In the genomic region with DNA sequence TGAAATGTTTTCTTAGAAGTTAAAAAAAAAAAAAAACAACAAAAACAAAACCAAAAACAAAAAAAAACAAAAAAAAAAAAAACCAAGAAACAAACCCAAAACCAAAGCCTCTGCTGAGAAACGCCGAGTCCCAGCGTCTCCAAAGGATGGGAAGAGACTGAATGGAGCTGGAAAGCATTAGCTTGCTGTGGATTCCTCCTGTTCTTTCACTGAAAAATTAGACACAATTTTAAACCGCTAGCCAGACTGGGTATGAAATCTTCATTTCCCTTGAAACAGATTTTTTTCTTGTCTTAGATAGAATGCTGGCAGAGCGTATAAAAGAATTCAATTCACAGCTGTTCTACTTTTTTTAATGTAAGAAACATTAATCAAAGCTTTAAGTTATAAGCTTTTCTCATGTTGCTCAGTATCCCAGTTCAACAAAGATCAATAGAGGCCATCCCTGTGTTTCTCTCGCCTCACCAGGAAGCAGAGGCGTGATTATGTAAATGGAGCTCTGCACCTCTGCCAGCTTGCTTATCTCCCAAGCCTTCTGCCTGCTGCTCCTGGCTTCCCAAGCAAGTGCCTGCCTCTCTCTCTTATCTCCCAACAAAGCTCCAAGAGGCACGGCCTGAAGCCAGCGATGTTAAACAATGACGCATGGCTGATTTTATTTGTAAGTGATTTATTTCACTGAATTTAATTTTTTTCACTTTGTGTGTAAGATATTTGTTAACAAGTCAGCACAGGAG, we compare ENCODE assay signal across 9 mouse cellular contexts. TPM values are rescaled to one million over a fixed set of nuclear protein-coding genes. Genes with fewer than 3 reads are reported as not detected.
DNase-seq lines count a peak whose midpoint lies in the region; ATAC-seq lines count a peak whose summit lies in the region.
"Had no signal": no experiment of that assay in that cellular context is flagged by ENCODE, and none has a peak within 500 bp of the region (broad histone marks: within the 10 kb centered on the region; RNA-seq: fewer than 3 reads in every experiment).

No protein-coding gene starts in this region.

- H3K4me2 ChIP-seq in forebrain, embryonic 11.5 days (ENCODE audit: low read depth, low read length, severe bottlenecking) = no peak overlapping the region
- H3K4me2 ChIP-seq in hindbrain, embryonic 14.5 days (replicated peaks) = peak overlapping the region; percentile 5
- peak overlapping the region; percentile 20; the same call in 1 of the 2 replicates for H3K4me2 ChIP-seq in midbrain, embryonic 15.5 days
- H3K4me2 ChIP-seq: liver, embryonic 13.5 days had no signal

- H3K9ac ChIP-seq in forebrain, embryonic 11.5 days (ENCODE audit: low read length) = no peak overlapping the region
- peak overlapping the region; percentile 4; the same call in 1 of the 2 replicates for H3K9ac ChIP-seq in hindbrain, embryonic 14.5 days
- no peak overlapping the region for H3K9ac ChIP-seq in midbrain, embryonic 15.5 days
- H3K9ac ChIP-seq: liver, embryonic 13.5 days had no signal

- ATAC-seq in forebrain, embryonic 11.5 days (replicated peaks; ENCODE audit: low FRiP score) = no peak
- peak; percentile 56 for ATAC-seq in hindbrain, embryonic 14.5 days (ENCODE audit: low FRiP score)
- peak; percentile 81 for ATAC-seq in midbrain, embryonic 15.5 days (replicated peaks)
- no peak for ATAC-seq in inflammation-experienced regulatory T-cells, adult 6 months

- H3K27me3 ChIP-seq in forebrain, embryonic 11.5 days (ENCODE audit: control insufficient read depth, insufficient read depth, low read length) = no peaks in the 10 kb centered on the region
- H3K27me3 ChIP-seq in hindbrain, embryonic 14.5 days (ENCODE audit: control insufficient read depth, insufficient read depth, low read length) = peaks cover 4% of the 10 kb centered on the region; the same call in 1 of the 2 replicates
- H3K27me3 ChIP-seq in midbrain, embryonic 15.5 days (replicated peaks) = no peaks in the 10 kb centered on the region
- H3K27me3 ChIP-seq: liver, embryonic 13.5 days had no signal

- WGBS in forebrain, embryonic 11.5 days = 19% methylated on average over 10 of the region's 10 CpGs
- WGBS in hindbrain, embryonic 14.5 days = 14% methylated on average over 10 of the region's 10 CpGs
- 14% methylated on average over 10 of the region's 10 CpGs for WGBS in midbrain, embryonic 15.5 days

- no peak overlapping the region for H3K4me3 ChIP-seq in forebrain, embryonic 11.5 days (ENCODE audit: low read depth, low read length)
- no peak overlapping the region for H3K4me3 ChIP-seq in hindbrain, embryonic 14.5 days (replicated peaks; ENCODE audit: low read length)
- no peak overlapping the region for H3K4me3 ChIP-seq in midbrain, embryonic 15.5 days
- H3K4me3 ChIP-seq: liver, embryonic 13.5 days had no signal

- peaks cover 28% of the 10 kb centered on the region for H3K4me1 ChIP-seq in forebrain, embryonic 11.5 days (replicated peaks; ENCODE audit: control insufficient read depth, insufficient read depth, low read length)
- H3K4me1 ChIP-seq in hindbrain, embryonic 14.5 days (replicated peaks; ENCODE audit: control insufficient read depth, insufficient read depth, low read length) = peaks cover 45% of the 10 kb centered on the region
- H3K4me1 ChIP-seq in midbrain, embryonic 15.5 days = peaks cover 62% of the 10 kb centered on the region

- no peaks in the 10 kb centered on the region for H3K36me3 ChIP-seq in forebrain, embryonic 11.5 days (ENCODE audit: control insufficient read depth, insufficient read depth, low read length)
- no peaks in the 10 kb centered on the region for H3K36me3 ChIP-seq in hindbrain, embryonic 14.5 days (replicated peaks; ENCODE audit: control insufficient read depth, insufficient read depth)
- no peaks in the 10 kb centered on the region for H3K36me3 ChIP-seq in midbrain, embryonic 15.5 days (replicated peaks)
- H3K36me3 ChIP-seq: liver, embryonic 13.5 days had no signal

- H3K27ac ChIP-seq in forebrain, embryonic 11.5 days (ENCODE audit: low read depth, low read length) = peak overlapping the region; percentile 63; the same call in 1 of the 2 replicates
- peak overlapping the region; percentile 78 for H3K27ac ChIP-seq in hindbrain, embryonic 14.5 days
- H3K27ac ChIP-seq in midbrain, embryonic 15.5 days = peak overlapping the region; percentile 78
- H3K27ac ChIP-seq: liver, embryonic 13.5 days had no signal

- H3K9me3 ChIP-seq in forebrain, embryonic 11.5 days (ENCODE audit: control insufficient read depth, low read length) = no peaks in the 10 kb centered on the region
- no peaks in the 10 kb centered on the region for H3K9me3 ChIP-seq in hindbrain, embryonic 14.5 days (ENCODE audit: control insufficient read depth, low read length)
- no peaks in the 10 kb centered on the region for H3K9me3 ChIP-seq in midbrain, embryonic 15.5 days
- H3K9me3 ChIP-seq: liver, embryonic 13.5 days had no signal

- peak; percentile 50 to 64 for DNase-seq in frontal cortex, postnatal 36 days (ENCODE audit: low spot score in 2 of 2)
- DNase-seq in frontal cortex, postnatal 25 days (ENCODE audit: low spot score in 2 of 2) = no peak
- DNase-seq in forebrain, embryonic 11.5 days (ENCODE audit: low spot score) = no peak
- peak; percentile 67 for DNase-seq in hindbrain, embryonic 14.5 days (ENCODE audit: low spot score)
- no peak for DNase-seq in kidney, postnatal 4 days
- no peak for DNase-seq in urinary bladder, adult 2 months (ENCODE audit: low spot score)
- DNase-seq: liver, embryonic 13.5 days had no signal

RNA-seq across cellular contexts. Expression of gene Insm1, which starts 37.2 kb away (rescaled TPM):
- 5.0 and 8.7 TPM in 2 replicates for polyA plus RNA-seq in forebrain, embryonic 11.5 days (2014; fragmentation: Nextera tagmentation; extraction: Ambion mirVana)
- polyA plus RNA-seq in hindbrain, embryonic 14.5 days (2014; fragmentation: Nextera tagmentation; extraction: Ambion mirVana) = 2.6 and 4.1 TPM in 2 replicates
- 3.5 and 4.2 TPM in 2 replicates for polyA plus RNA-seq in midbrain, embryonic 15.5 days (2015; fragmentation: Nextera tagmentation; extraction: Ambion mirVana)
- polyA plus RNA-seq in inflammation-experienced regulatory T-cells, adult 6 months (2017; shearing (Covaris generic)) = not detected
- 0.03 TPM in 1 of 2 replicates, not detected in the other for polyA plus RNA-seq in urinary bladder, adult 2 months (2012; rRNA removed)
- polyA plus RNA-seq: liver, embryonic 13.5 days had no signal

Comparison
In these comparisons a context has a peak if more than half of its experiments do, and no peak if none do; other contexts are left out.
1. DNase-seq: peak in frontal cortex, postnatal 36 days (2 of 2) and hindbrain, embryonic 14.5 days (single experiment); none in frontal cortex, postnatal 25 days (0 of 2), forebrain, embryonic 11.5 days (single experiment), kidney, postnatal 4 days (0 of 2) and urinary bladder, adult 2 months (single experiment).
2. ATAC-seq: peak in hindbrain, embryonic 14.5 days (single experiment) and midbrain, embryonic 15.5 days (single experiment); none in forebrain, embryonic 11.5 days (single experiment) and inflammation-experienced regulatory T-cells, adult 6 months (single experiment).
3. Peak in every context shown above with its lines, with median percentiles within 50 percentile points of each other: H3K27ac ChIP-seq.